Mouse (Mus musculus) cerebellum, postnatal 25 days (tissue): Measurements from ENCODE around the gene C3.

Experiments
- DNase-seq, 2 experiments: peaks; one replicate each; pipeline ENCODE4 v3.0.0; 2021; ENCODE audit warnings: mixed read lengths in 2 of 2

Gene C3

DNA sequence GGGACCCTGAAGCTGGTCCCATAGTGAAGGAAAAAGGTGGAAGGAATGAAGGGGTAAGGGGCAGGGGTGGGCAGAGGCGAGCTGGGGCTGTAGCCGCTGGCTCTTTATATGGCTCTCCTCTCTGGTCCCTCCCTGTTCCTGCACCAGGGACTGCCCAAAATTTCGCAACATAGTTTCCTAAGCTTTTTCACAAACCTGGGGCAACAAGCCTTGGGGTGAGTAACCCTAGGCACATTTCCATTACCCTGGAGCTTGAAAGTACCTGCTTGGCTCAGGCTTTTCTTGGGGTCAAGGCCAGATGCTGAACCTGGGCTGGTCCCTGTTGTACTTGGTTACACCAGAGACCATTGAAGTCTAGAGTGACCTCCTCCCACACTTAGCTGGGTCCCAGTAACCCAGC lies at the start of gene C3:
Gene C3 (minus strand): TSS at position 123 of the 400 bp plus-strand sequence.
- no peak for DNase-seq

DNA sequence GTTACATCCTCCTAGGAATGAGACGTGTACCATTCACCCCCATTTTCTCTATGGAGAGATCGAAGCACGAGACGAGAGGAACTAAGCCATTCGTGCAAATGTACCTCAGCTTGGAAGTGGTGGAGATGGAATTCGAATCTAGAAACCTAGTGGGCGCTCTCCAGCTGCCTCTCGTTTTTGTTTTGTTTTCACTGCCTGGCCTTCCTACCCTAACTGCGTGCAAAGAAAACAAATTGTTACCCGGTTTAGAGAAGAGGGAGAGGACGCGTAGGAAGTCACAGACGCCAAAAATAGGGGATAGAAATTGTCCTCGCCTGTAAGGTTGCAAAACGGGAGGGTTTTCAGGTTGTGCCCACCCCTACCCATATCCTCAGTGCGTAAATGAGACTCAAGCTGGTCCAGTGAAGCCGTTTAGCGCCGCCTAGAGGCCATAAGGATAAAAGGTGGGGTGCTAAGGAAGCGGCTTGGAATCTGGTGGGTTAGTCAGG lies 48.7 kb upstream of the C3 start:
- DNase-seq, result peak; percentile 78 to 83

DNA sequence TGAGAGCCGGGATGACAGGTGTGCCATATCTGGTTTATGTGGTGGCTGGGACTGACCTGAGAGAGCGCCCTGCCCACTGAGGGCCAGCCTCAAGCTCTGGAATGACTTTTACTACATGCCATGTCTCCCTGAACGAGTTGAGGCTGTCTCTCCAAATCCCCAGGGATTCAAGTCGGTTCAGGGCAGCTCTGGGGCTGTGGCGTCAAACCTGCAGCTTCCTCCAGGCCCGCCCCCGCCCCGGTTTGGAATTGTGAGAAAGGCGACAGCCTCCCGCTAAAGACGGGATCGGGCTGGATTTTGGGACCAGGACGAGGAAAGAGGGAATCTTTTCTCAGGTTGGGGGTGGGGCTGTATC lies 48.0 kb upstream of the C3 start:
- DNase-seq, result peak; percentile 26 to 28

DNA sequence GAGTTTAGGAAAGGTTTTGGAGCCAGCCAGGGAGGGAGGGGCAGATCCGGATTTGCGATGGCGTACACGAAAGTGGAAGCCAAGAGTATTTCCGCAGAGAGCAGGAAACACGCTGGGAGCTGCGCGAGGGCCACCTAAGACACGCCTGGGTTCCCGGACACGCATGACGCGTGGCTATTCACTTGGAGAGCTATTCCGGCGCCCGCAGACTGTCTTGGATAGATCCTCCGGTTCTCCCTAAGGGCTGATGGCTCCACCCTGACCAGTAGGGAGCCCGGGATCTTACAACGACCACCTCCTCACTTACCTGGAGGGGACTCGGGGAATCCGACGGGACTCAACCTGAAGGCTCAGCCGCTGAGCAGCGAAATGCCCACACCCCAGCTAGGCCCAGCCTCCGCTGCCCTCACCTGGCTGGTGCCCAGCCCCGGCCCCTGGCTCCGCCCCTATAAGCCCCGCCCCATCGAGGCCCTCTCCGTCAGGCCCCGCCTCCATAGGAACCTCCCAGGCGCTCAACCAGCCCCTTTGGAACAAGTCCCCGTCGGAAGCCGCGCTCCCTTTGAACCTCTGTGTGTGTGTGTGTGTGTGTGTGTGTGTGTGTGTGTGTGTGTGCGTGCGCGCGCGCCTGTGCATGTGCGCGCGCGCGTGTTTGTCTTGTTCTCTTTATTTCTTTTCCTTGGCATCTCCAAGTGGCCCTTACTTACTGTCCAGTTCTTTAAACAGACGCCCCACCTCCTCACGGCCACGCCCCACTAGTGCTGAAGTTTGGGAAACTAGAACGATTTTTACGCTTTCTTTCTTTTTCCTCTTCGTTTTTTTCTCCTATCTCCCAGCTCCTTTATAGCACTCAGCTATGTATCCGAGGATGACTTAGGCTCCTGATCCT lies 47.4 kb upstream of the C3 start:
- DNase-seq, result peak; percentile 85 to 92

DNA sequence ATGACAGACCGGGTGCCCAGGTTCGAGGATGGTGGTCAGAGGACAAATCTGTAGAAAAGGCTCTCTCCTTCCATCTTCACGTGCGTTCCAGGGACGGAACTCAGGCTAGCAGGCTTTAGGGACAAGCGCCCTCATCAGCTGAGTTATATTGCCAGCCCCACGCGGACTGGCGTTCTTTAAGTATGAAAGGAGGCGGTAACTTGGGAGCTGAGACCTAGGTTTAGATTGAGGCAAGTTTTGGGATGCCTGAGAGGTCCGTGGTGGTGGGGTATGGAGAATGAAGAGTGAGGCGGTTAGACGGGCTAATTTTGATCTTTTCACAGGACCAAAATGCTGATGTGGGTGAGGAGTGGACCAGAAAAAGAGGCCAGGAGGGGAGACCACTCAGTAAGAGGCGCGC lies 46.8 kb upstream of the C3 start:
- peak in 1 of 2 experiments; percentile 25 for DNase-seq

DNA sequence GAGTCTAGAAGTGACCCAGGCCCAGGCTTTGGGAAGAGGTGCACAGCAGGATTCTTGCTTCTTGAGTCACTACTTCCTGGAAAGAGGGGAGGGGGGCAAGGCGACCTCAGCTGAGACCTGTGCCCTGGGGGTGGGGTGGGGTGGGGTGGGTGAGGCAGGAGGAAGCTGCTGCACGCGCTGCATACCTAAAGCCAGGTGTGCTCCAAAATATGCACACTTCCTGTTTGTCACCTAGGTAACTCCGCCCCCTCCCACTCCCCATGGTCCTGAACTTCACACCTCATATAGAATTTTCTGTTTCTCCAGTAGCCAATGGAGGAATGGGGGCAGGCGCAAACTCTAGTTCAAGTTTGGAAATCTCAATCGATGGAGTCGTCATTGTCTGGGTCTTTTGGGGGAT lies 45.9 kb upstream of the C3 start:
- DNase-seq, result no peak

DNA sequence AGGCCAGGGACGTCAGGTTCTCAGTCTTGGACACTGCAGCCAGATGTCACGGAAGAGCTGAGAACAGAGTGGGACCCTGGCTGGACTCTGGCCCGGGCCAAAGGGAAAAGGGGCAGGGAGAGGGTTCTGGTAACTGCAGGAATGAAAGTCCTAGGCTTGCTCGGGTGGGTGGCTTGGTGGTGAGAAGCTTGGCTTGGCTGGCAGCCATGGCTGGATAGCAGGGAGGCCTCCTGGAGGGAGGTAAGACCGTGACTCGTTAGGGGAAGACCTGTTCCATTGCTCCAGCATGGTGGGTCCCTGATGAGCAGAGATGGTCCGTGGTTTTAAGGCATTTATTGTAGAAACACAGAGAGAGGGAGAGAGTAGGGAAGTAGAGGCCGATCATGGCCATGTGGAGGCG lies 43.4 kb upstream of the C3 start:
- no peak for DNase-seq

DNA sequence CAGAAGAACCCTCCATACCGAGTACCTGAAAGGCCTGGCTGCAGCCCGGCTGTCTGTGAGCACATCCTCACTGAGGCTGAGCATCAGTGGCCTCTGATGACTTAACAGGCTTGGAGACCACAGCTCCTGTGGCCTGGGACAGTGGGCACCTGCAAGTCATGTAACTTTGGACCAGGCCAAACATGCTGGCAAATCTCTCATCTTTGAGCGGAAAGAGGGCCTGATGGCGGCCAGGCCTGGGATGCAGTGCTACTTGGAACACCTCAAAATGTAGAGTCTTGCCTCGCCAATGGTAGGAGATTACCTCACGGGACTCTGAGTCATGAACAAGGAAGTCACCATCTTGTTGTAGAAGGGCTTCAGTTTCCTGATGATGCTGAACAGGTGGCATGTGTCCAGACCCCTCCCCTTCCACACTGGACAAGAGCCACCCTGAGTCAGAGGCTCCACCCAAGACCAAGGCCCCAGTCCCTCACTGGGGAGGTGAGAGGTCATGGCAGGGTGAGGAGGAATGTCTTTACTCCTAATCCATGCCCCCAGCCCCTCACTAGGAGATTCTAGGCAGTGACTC lies 39.7 kb upstream of the C3 start:
- DNase-seq, result no peak

DNA sequence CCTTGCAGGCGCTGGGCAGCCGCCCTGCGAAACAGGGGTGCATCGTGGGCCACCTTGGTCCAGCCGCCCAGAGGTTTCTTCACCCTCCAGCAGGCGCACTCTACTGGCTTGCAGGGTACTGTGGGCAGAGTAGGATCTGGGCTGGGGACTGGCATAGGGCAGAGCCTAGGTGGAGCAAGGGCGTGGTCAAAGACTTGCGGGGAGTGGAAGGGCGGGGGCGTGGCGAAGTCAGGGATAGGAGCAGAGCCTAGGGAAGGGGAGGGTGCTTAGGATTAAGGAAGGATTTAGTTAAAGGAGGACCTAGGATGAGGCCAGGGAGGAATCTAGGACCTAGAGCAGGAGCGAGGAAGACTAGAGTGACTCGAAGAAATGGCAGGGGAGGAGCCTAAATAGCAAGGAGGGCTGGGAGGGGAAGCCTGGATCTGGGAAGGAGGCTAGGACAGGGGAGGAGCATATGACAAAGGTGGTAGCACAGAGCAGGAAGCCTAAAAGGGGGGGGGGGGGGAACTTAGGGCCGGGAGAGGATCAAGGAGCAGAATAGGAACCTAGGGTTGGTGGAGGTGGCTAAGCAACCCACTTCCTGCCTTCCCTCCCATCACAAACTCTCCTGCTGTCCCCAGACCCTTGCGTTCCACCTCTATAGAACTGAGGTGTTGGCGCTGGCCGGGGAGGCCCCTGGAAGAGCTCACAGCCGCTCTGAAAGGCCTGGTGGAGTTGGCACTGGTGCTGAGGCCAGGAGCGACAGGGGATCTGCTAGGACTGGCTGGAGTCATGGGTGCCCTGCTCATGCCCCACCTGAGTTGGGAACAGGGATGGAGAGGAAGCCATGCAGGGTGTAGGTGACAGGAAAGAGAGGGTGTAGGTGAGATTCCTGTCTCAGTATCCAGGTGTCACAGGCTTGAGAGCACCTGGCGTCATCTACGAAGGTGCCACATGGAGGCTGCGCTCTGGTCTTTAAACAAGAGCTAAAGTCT lies 37.3 kb upstream of the C3 start:
- peak; percentile 66 to 84 for DNase-seq

DNA sequence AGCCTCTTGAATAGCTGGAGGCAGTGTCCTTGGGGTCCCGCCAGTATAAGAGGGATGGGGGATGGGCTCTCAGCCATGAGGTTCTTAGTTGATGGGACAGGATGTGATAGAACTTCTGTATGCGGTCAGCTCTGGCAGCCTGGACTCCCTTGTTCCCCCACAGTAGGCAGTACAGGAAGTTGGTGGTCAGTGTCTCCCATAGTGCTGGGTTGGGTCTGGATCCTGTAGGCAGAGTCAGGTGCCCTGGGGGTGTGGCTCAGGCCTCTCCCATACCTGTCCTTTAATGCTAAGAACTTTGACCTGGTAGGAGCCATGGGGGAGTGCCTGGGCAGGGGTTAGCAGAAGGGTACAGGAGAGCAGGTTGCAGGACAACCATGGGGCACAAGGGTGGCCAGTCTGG lies 36.2 kb upstream of the C3 start:
- no peak for DNase-seq

DNA sequence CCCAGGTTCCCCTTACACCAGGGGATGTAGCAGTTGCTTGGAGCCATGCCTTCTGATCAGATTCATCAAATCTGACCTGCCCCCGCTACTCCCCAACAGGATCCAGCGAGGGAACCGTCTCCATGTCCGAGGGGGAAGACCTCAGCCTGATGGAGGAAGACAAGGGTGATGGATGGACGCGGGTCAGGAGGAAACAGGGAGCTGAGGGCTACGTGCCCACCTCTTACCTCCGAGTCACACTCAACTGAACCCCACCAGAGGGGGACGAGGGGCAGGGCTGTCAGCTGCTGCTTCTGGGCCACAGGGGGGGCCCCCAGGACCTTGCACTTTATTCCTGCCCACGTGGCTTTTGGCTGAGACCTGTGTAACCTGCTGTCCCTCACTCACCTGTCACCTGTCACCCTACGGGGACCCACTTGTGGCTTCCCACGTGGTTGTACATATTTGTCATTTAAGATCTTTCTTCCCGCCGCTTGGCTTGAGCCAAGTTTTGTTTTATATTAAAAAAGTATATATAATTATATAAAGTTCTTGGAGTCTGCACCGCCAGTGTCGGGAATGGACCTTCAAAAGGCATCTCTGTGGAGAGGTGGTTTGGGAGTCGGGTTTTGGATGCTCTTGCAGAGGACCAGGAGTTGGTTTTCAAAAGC lies 35.1 kb upstream of the C3 start:
- DNase-seq, result no peak

DNA sequence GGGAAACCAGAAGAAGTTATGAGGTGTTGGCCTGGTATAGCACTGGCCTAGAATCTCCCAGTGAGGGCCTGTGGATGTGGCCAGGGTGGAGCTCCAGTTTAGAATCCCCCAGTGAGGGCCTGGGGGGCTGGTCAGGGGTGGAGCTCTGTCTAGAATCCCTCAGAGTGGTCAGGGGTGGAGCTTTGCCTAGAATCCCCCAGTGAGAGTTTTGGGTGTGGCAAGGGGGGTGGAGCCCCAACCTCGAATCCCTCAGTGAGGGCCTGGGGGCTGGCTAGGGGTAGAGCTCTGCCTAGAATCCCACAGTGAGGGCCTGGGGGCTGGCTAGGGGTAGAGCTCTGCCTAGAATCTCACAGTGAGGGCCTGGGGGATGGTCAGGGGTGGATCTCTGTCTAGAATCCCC lies 33.9 kb upstream of the C3 start:
- DNase-seq, result no peak

DNA sequence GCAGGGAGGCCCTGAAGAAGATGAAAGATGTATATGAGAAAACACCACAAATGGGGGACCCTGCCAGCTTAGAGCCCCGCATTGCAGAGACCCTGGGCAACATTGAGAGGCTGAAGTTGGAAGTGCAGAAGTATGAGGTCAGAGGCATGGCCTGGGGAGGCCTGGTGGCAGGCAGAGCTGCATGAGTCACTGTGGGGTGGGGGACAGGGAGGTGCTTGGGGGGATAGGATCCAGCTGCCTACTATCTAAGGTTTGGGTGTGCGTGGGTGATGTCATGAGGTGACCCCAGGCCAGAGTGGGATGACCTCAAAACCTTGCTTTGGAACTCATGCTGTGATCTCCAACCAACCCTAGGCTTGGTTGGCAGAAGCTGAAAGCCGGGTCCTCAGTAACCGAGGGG lies 33.4 kb upstream of the C3 start:
- no peak for DNase-seq

DNA sequence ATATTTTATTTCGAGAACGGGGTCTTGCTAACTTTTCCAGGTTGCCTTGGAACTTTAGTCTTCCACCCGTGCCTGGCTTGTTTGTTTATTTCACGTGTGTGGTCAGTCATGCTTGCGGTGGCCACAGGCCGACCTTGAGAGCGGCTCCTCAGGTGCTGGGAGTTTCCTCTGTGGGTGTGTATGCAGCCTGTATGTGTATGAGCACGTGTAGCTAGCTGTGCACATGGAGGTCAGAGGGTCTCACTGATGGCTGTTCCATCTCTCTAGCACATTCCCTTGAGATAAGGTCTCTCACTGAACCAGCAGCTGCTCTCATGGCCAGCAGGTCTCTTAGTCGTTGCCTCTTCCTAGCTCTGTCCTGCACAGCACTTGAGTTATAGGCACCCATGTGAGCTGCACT lies 32.4 kb upstream of the C3 start:
- no peak for DNase-seq

DNA sequence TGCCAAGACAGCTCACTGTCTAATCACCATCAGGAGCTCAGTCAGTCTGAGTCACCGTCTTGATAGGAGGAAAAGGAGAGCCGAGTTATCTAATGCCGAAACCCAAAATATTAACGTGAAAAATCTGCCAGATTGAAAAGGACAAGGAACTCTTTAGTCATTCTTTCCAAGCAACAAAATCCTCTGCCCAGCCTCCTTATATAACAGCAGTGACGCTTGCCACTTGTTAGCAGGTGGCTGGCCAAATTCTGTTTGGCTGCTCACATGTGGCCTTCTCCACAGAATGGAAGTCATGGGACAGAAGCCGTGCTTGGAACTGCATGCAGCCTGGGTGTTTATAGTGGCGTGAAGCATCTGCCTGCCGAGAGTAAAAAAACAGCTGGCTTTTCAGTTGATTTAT lies 31.8 kb upstream of the C3 start:
- DNase-seq, result no peak

DNA sequence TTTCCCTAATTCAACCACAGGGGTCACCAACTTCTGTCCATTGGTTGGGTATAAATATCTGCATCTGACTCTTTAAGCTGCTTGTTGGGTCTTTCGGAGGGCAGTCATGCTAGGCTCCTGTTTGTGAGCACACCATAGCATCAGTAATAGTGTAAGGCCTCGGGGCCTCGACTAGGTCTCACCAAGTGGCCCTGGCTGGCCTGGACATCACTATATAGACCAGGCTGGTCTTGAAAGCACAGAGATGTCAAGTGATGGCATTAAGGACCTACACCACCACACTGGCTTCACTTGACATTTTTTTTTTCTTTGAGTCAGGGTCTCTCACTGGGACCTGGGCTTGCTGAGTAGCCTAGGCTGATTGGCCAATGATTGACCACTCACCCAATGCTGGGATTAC lies 30.3 kb upstream of the C3 start:
- no peak for DNase-seq

DNA sequence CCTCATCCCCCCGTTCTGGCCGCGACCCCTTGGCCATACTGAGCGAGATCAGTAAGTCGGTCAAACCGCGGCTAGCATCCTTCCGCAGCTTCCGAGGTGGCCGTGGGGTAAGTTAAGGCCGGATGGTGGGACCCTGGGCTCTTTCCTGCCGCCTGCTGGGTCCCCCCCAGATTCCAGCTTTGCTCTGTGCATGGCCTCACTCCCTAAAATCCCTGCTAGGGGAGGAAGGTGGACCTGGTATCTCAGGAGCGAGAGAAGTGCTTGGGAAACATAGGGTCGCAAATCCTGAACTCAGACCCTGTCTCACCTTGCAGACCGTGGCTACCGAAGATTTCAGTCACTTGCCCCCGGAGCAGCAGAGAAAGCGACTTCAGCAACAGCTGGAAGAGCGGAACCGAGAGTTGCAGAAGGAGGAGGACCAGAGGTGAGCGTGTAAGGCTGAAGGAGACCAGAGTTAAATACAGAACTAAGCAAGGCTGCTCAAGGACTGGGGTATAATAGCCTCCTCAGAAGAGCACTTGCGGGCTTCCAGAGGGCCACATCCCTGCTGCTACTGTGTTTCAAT lies 29.1 kb upstream of the C3 start:
- DNase-seq, result no peak

DNA sequence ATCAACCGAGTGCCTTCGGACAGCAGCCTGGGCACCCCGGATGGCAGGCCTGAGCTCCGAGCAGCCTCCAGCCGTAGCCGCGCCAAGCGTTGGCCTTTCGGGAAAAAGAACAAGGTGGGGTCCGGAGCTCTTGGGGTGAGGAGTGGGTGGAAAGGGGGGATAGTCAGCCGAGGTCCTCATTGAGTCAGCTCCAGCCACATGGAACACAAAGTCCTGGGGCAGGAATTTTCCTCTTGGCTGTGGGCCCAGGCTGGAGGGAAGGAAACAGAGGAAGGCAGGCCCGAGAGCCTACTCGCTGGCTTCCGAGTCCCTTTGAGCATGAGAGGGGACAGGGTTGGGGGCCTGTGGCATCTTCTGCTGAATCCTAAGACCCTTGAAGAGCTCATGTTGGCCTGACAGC lies 27.4 kb upstream of the C3 start:
- DNase-seq, result no peak

DNA sequence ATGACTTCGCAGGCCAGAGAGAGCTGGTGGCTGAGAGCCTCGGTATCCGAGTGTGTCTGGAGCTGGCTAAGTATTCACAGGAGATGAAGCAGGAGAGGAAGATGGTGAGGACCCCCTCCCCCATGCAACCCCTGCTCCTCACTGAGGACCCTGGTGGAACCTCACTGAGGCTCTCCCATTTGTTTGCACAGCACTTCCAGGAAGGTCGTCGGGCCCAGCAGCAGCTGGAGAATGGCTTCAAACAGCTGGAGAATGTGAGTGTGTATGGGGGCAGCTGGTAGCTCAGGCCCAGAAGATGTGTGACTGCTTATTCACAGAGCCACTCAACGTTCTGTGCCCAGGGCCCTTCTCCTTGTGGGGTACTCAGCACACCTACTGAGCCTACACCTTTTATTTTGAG lies 25.4 kb upstream of the C3 start:
- no peak for DNase-seq

DNA sequence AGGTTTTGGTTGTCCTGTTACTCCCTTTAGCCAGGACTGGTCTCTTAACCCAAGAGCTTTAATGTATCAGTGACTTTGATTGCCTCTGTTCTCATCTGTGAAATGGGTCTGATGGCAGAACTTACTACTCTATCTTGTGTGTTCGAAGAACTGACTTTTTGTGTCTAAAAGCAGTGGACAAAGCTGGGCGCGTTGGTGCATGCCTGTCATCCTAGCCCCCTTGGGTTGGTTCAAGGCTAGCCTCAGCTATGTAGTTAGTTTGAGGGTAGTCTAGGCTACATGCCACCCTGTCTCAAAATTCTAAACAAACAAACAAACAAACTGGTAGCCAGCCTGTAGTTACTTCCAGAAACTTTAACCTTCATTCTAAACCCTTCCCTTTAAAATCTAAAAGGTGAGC lies 23.5 kb upstream of the C3 start:
- no peak for DNase-seq

DNA sequence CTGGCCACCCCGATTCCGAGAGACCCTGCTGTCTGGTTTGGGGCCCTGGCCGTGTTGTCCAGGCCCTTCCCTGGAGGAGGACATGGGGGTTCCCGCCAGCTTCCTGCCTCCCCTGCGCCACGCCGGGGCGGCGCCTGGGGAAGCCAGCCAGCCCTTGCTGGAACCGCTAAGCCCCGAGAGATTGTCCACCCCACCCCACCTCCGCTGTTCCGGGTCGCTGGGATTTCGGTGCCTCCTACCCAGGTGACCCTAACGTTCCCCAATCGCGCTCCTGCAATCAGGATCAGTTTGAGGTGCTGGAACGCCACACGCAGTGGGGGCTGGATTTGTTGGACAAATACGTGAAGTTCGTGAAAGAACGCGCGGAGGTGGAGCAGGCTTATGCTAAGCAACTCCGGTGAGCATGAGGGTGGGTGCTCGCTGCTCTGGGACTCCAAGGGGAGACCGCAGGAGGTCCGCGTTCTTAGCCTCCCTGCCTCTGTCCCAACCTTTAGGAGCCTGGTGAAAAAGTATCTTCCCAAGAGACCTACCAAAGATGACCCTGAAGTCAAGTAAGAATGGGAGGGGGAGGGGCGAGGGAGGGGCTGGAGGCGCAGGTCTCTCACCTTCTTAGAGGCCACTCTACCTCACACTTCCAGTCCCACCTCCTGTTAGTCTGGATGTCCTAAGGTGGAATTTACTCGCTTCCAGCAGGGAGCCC lies 22.7 kb upstream of the C3 start:
- DNase-seq, result peak; percentile 34 to 46
